Comparison of ENCODE assay signal across 11 mouse cellular contexts in the genomic region with DNA sequence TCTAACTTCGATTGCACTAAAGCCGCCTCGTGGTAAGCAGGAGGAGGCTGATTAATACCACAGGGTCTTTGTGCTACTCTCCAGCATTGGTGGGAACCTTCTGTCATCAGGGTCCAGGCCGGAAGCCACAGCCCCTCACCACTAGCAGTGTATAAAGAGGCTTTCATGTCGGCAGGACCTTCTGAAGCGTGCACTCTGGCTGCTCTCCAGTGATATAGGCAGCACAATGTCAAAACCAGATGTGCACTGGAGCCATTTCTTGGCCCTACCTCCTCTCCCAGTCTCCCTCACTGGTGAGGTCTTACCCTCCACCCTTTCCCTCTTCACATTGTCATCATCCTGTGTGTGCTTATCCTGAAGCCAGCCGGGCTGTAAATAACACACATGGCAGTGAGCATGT. TPM values are rescaled to one million over a fixed set of nuclear protein-coding genes. Genes with fewer than 3 reads are reported as not detected.
A peak's percentile ranks its signal among the peaks of the same experiment; 100 is the strongest.
DNase-seq lines count a peak whose midpoint lies in the region; ATAC-seq and TF ChIP-seq lines count a peak whose summit lies in the region.
"Had no signal": no experiment of that assay in that cellular context is flagged by ENCODE, and none has a peak within 500 bp of the region (broad histone marks: within the 10 kb centered on the region; RNA-seq: fewer than 3 reads in every experiment).

No protein-coding gene starts in this region.

- H3K4me2 ChIP-seq in heart, embryonic 16.5 days (ENCODE audit: low read depth, low read length), result no peak overlapping the region
- H3K4me2 ChIP-seq in embryonic facial prominence, embryonic 11.5 days (ENCODE audit: low read depth, low read length), result no peak overlapping the region
- H3K4me2 ChIP-seq in limb, embryonic 14.5 days (replicated peaks; ENCODE audit: low read depth, low read length, severe bottlenecking), result 0 out of 2 replicates have a peak overlapping the region, but pooled peaks have one; percentile 3
- H3K4me2 ChIP-seq: liver, embryonic 15.5 days had no signal

- H3K9ac ChIP-seq in heart, embryonic 16.5 days (ENCODE audit: low read length), result no peak overlapping the region
- no peak overlapping the region for H3K9ac ChIP-seq in embryonic facial prominence, embryonic 11.5 days (replicated peaks; ENCODE audit: low read length)
- H3K9ac ChIP-seq in limb, embryonic 14.5 days (ENCODE audit: low read depth, low read length, severe bottlenecking), result no peak overlapping the region
- H3K9ac ChIP-seq: liver, embryonic 15.5 days had no signal

- peaks cover 10% of the 10 kb centered on the region; the same call in 1 of the 2 replicates for H3K4me1 ChIP-seq in heart, embryonic 16.5 days (ENCODE audit: control insufficient read depth, insufficient read depth, low read length)
- no peaks in the 10 kb centered on the region for H3K4me1 ChIP-seq in embryonic facial prominence, embryonic 11.5 days (ENCODE audit: control insufficient read depth, insufficient read depth, low read length)
- peaks cover 12% of the 10 kb centered on the region for H3K4me1 ChIP-seq in limb, embryonic 14.5 days (ENCODE audit: control insufficient read depth, insufficient read depth, low read length)
- H3K4me1 ChIP-seq: liver, embryonic 15.5 days had no signal

- intact Hi-C loops in heart, postnatal 25 days (cut with DNase I), result no loop called here

- no peaks in the 10 kb centered on the region for H3K27me3 ChIP-seq in heart, embryonic 16.5 days (ENCODE audit: control insufficient read depth, insufficient read depth, low read length)
- no peaks in the 10 kb centered on the region for H3K27me3 ChIP-seq in embryonic facial prominence, embryonic 11.5 days (ENCODE audit: control insufficient read depth, insufficient read depth, low read length)
- no peaks in the 10 kb centered on the region for H3K27me3 ChIP-seq in limb, embryonic 14.5 days (ENCODE audit: control insufficient read depth, insufficient read depth, low read length)
- H3K27me3 ChIP-seq: liver, embryonic 15.5 days had no signal

- WGBS in heart, embryonic 16.5 days, result 41% methylated on average over 7 of the region's 7 CpGs
- WGBS in embryonic facial prominence, embryonic 11.5 days, result 44% methylated on average over 7 of the region's 7 CpGs
- WGBS in limb, embryonic 14.5 days, result 26% methylated on average over 7 of the region's 7 CpGs

- H3K27ac ChIP-seq in heart, embryonic 16.5 days (ENCODE audit: low read length), result no peak overlapping the region
- no peak overlapping the region for H3K27ac ChIP-seq in embryonic facial prominence, embryonic 11.5 days (replicated peaks; ENCODE audit: low read depth, low read length)
- peak overlapping the region; percentile 58 for H3K27ac ChIP-seq in limb, embryonic 14.5 days (replicated peaks; ENCODE audit: low read depth, low read length)
- H3K27ac ChIP-seq: liver, embryonic 15.5 days; macrophage had no signal

- DNase-seq in heart, postnatal 25 days (ENCODE audit: low spot score), result no peak
- DNase-seq in brain, embryonic 14.5 days (ENCODE audit: low read depth), result peak; percentile 13
- peak; percentile 25 for DNase-seq in embryonic facial prominence, embryonic 11.5 days (ENCODE audit: low spot score)
- DNase-seq in limb, embryonic 14.5 days (ENCODE audit: low spot score), result peak; percentile 68
- no peak for DNase-seq in frontal cortex, postnatal 36 days (ENCODE audit: low spot score in 2 of 2)
- no peak for DNase-seq in left cerebral cortex, adult 11 months (ENCODE audit: low spot score)
- DNase-seq: kidney, postnatal 10 days had no signal

- peak; percentile 67 for ATAC-seq in heart, embryonic 16.5 days (replicated peaks; ENCODE audit: extremely low read depth, insufficient read depth, low FRiP score)
- ATAC-seq in embryonic facial prominence, embryonic 11.5 days (replicated peaks; ENCODE audit: insufficient number of reproducible peaks, low FRiP score, low TSS enrichment, low read depth), result no peak
- peak; percentile 77 for ATAC-seq in limb, embryonic 14.5 days (ENCODE audit: low FRiP score, low read depth)

- H3K9me3 ChIP-seq in heart, embryonic 16.5 days (replicated peaks; ENCODE audit: control insufficient read depth, low read length), result no peaks in the 10 kb centered on the region
- H3K9me3 ChIP-seq in embryonic facial prominence, embryonic 11.5 days (replicated peaks; ENCODE audit: control insufficient read depth, low read length), result no peaks in the 10 kb centered on the region
- no peaks in the 10 kb centered on the region for H3K9me3 ChIP-seq in limb, embryonic 14.5 days (ENCODE audit: control insufficient read depth, low read length)
- H3K9me3 ChIP-seq: G1E; liver, embryonic 15.5 days had no signal

- no peak for TF ChIP-seq POLR2A in brain, embryonic 14.5 days (IDR thresholded peaks at IDR 0.05; ENCODE audit: borderline replicate concordance, extremely low read depth, insufficient read depth, insufficient read length, poor library complexity, severe bottlenecking)
- no peak for TF ChIP-seq POLR2A in limb, embryonic 14.5 days (IDR thresholded peaks at IDR 0.05; ENCODE audit: borderline replicate concordance, extremely low read depth, insufficient read depth, insufficient read length)

- TF ChIP-seq CTCF in brain, embryonic 14.5 days (IDR thresholded peaks at IDR 0.05; ENCODE audit: borderline replicate concordance, extremely low read depth, insufficient read depth, insufficient read length), result no peak

- no peaks in the 10 kb centered on the region for H3K36me3 ChIP-seq in heart, embryonic 16.5 days (ENCODE audit: control insufficient read depth, insufficient read depth)
- H3K36me3 ChIP-seq in embryonic facial prominence, embryonic 11.5 days (replicated peaks; ENCODE audit: control insufficient read depth, insufficient read depth, low read depth, low read length), result no peaks in the 10 kb centered on the region
- H3K36me3 ChIP-seq in limb, embryonic 14.5 days (ENCODE audit: control insufficient read depth, insufficient read depth, low read length), result no peaks in the 10 kb centered on the region
- H3K36me3 ChIP-seq: G1E; liver, embryonic 15.5 days had no signal

- no peak overlapping the region for H3K4me3 ChIP-seq in heart, embryonic 16.5 days (ENCODE audit: low read length)
- no peak overlapping the region for H3K4me3 ChIP-seq in embryonic facial prominence, embryonic 11.5 days (ENCODE audit: low read depth, low read length)
- H3K4me3 ChIP-seq in limb, embryonic 14.5 days (replicated peaks; ENCODE audit: low read length), result no peak overlapping the region
- H3K4me3 ChIP-seq: liver, embryonic 15.5 days had no signal

RNA-seq across cellular contexts. Expression of a gene that starts 24.2 kb away (rescaled TPM):
- 4.0 and 4.9 TPM in 2 replicates for polyA plus RNA-seq in heart, embryonic 16.5 days (2015; fragmentation: Nextera tagmentation; extraction: Ambion mirVana)
- total RNA-seq in heart, postnatal 25 days (2021), result 10 to 100 TPM; 53.7 to 59.7 TPM
- polyA plus RNA-seq in brain, embryonic 14.5 days (2012; rRNA removed), result 3.9 and 6.1 TPM in 2 replicates
- 4.3 and 5.5 TPM in 2 replicates for polyA plus RNA-seq in embryonic facial prominence, embryonic 11.5 days (2014; fragmentation: Nextera tagmentation; extraction: Ambion mirVana)
- polyA plus RNA-seq in limb, embryonic 14.5 days (2012; rRNA removed), result 8.8 and 10.5 TPM in 2 replicates
- 7.0 and 11.0 TPM in 2 replicates for polyA plus RNA-seq in limb, embryonic 14.5 days (2014; fragmentation: Nextera tagmentation; extraction: Ambion mirVana)
- polyA plus RNA-seq: G1E had no signal

Comparison
In these comparisons a context has a peak if more than half of its experiments do, and no peak if none do; other contexts are left out.
1. DNase-seq: peak in brain, embryonic 14.5 days (single experiment), embryonic facial prominence, embryonic 11.5 days (single experiment) and limb, embryonic 14.5 days (single experiment); none in heart, postnatal 25 days (single experiment), frontal cortex, postnatal 36 days (0 of 2) and left cerebral cortex, adult 11 months (single experiment).